In genomic region chr4:154635241-154636052, GRCm38 (mm10) we compare ENCODE assay signal across 9 mouse cellular contexts. TPM values are rescaled to one million over a fixed set of nuclear protein-coding genes. Genes with fewer than 3 reads are reported as not detected.
DNase-seq lines count a peak whose midpoint lies in the region; ATAC-seq lines count a peak whose summit lies in the region.
"Had no signal": no experiment of that assay in that cellular context is flagged by ENCODE, and none has a peak within 500 bp of the region (broad histone marks: within the 10 kb centered on the region; RNA-seq: fewer than 3 reads in every experiment).

No protein-coding gene starts in this region.

- H3K4me2 ChIP-seq in embryonic facial prominence, embryonic 15.5 days (replicated peaks) = peak overlapping the region; percentile 93
- H3K4me2 ChIP-seq in liver, embryonic 12.5 days = peak overlapping the region; percentile 68
- H3K4me2 ChIP-seq in neural tube, embryonic 12.5 days (replicated peaks) = peak overlapping the region; percentile 88

- peak; percentile 41 for ATAC-seq in embryonic facial prominence, embryonic 15.5 days (ENCODE audit: insufficient number of reproducible peaks, low FRiP score, low TSS enrichment, low read depth)
- no peak for ATAC-seq in liver, embryonic 12.5 days
- ATAC-seq in neural tube, embryonic 12.5 days (ENCODE audit: low FRiP score, low read depth) = peak; percentile 45

- 1% methylated on average over 94 of the region's 94 CpGs for WGBS in embryonic facial prominence, embryonic 15.5 days
- WGBS in liver, embryonic 12.5 days (ENCODE audit: insufficient replicate concordance) = 1% methylated on average over 90 of the region's 94 CpGs
- under 1% methylated on average over 94 of the region's 94 CpGs for WGBS in neural tube, embryonic 12.5 days

- H3K9me3 ChIP-seq in embryonic facial prominence, embryonic 15.5 days (replicated peaks) = no peaks in the 10 kb centered on the region
- no peaks in the 10 kb centered on the region for H3K9me3 ChIP-seq in liver, embryonic 12.5 days (replicated peaks)
- no peaks in the 10 kb centered on the region for H3K9me3 ChIP-seq in neural tube, embryonic 12.5 days

- peak overlapping the region; percentile 89 for H3K27ac ChIP-seq in embryonic facial prominence, embryonic 15.5 days (replicated peaks)
- H3K27ac ChIP-seq in liver, embryonic 12.5 days = peak overlapping the region; percentile 69
- peak overlapping the region; percentile 39; the same call in 1 of the 2 replicates for H3K27ac ChIP-seq in neural tube, embryonic 12.5 days

- peaks cover 89% of the 10 kb centered on the region for H3K27me3 ChIP-seq in embryonic facial prominence, embryonic 15.5 days
- peaks cover 98% of the 10 kb centered on the region for H3K27me3 ChIP-seq in liver, embryonic 12.5 days (replicated peaks)
- H3K27me3 ChIP-seq in neural tube, embryonic 12.5 days (replicated peaks) = peaks cover 89% of the 10 kb centered on the region

- H3K36me3 ChIP-seq in embryonic facial prominence, embryonic 15.5 days = no peaks in the 10 kb centered on the region
- no peaks in the 10 kb centered on the region for H3K36me3 ChIP-seq in liver, embryonic 12.5 days
- no peaks in the 10 kb centered on the region for H3K36me3 ChIP-seq in neural tube, embryonic 12.5 days

- peak; percentile 28 to 34 for DNase-seq in spleen, postnatal 10 days (ENCODE audit: low spot score in 2 of 2)
- DNase-seq in spleen, postnatal 36 days (ENCODE audit: low spot score in 2 of 2) = no peak
- peak; percentile 63 for DNase-seq in heart, postnatal 4 days
- DNase-seq in frontal cortex, postnatal 25 days (ENCODE audit: low spot score in 2 of 2) = no peak
- DNase-seq in spleen, adult 18-20 months = no peak

- H3K4me3 ChIP-seq in embryonic facial prominence, embryonic 15.5 days (replicated peaks) = peak overlapping the region; percentile 65
- peak overlapping the region; percentile 59 for H3K4me3 ChIP-seq in liver, embryonic 12.5 days
- peak overlapping the region; percentile 58 for H3K4me3 ChIP-seq in neural tube, embryonic 12.5 days

- H3K9ac ChIP-seq in embryonic facial prominence, embryonic 15.5 days = peak overlapping the region; percentile 54
- H3K9ac ChIP-seq in liver, embryonic 12.5 days = peak overlapping the region; percentile 53
- H3K9ac ChIP-seq in neural tube, embryonic 12.5 days = peak overlapping the region; percentile 79

- H3K4me1 ChIP-seq in embryonic facial prominence, embryonic 15.5 days = peaks cover 31% of the 10 kb centered on the region
- H3K4me1 ChIP-seq in liver, embryonic 12.5 days = peaks cover 18% of the 10 kb centered on the region; the same call in 1 of the 2 replicates
- peaks cover 56% of the 10 kb centered on the region for H3K4me1 ChIP-seq in neural tube, embryonic 12.5 days

RNA-seq across cellular contexts. Expression of gene Prdm16, which starts 1.2 kb away (rescaled TPM):
- 10.9 and 12.5 TPM in 2 replicates for polyA plus RNA-seq in embryonic facial prominence, embryonic 15.5 days (2015; fragmentation: Nextera tagmentation; extraction: Ambion mirVana)
- total RNA-seq in heart, postnatal 4 days (2021) = 10 to 100 TPM; 25.5 to 26.8 TPM
- polyA plus RNA-seq in liver, embryonic 12.5 days (2016; fragmentation: Nextera tagmentation; extraction: Ambion mirVana) = 2.4 and 2.7 TPM in 2 replicates
- 12.9 and 13.4 TPM in 2 replicates for polyA plus RNA-seq in neural tube, embryonic 12.5 days (2016; fragmentation: Nextera tagmentation; extraction: Ambion mirVana)

RNA-seq across cellular contexts. Expression of gene Actrt2, which starts 32.2 kb away (rescaled TPM):
- not detected in 2 replicates for polyA plus RNA-seq in embryonic facial prominence, embryonic 15.5 days (2015; fragmentation: Nextera tagmentation; extraction: Ambion mirVana)
- not detected for total RNA-seq in heart, postnatal 4 days (2021)
- polyA plus RNA-seq in liver, embryonic 12.5 days (2016; fragmentation: Nextera tagmentation; extraction: Ambion mirVana) = not detected in 2 replicates
- not detected in 2 replicates for polyA plus RNA-seq in neural tube, embryonic 12.5 days (2016; fragmentation: Nextera tagmentation; extraction: Ambion mirVana)
- total RNA-seq: neutrophil, adult 5-6 weeks had no signal

Comparison
In these comparisons a context has a peak if more than half of its experiments do, and no peak if none do; other contexts are left out.
1. DNase-seq: peak in spleen, postnatal 10 days (2 of 2) and heart, postnatal 4 days (single experiment); none in spleen, postnatal 36 days (0 of 2), frontal cortex, postnatal 25 days (0 of 2) and spleen, adult 18-20 months (0 of 2).
2. H3K27ac ChIP-seq: peak in every context shown above with its lines; median percentile 89 in embryonic facial prominence, embryonic 15.5 days; 69 in liver, embryonic 12.5 days; 39 in neural tube, embryonic 12.5 days.
3. Peak in every context shown above with its lines, with median percentiles within 50 percentile points of each other: H3K4me2 ChIP-seq, H3K4me3 ChIP-seq and H3K9ac ChIP-seq.